Mouse (Mus musculus) hindbrain, postnatal 0 days (tissue): ENCODE results near the gene Prrt2. TPM values are rescaled to one million over a fixed set of nuclear protein-coding genes. Genes with fewer than 3 reads are reported as not detected.

Source experiments
- ATAC-seq: fragments of 200-750 bp; cut with Nextera tagmentation; 2 replicates; pipeline ENCODE4 v1.8.0; 2017; ENCODE audit warnings: mild to moderate bottlenecking, moderate TSS enrichment, moderate library complexity
- DNase-seq: peaks from one replicate; pipeline ENCODE4 v3.0.0-alpha.2; 2015; ENCODE audit warnings: low spot score
- H3K27ac ChIP-seq: fragments of 300-500 bp; sonication (generic); 2 replicates; pipeline ENCODE4 v1.5.1; 2014; ENCODE audit warnings: mild to moderate bottlenecking
- H3K27me3 ChIP-seq: fragments of 300-500 bp; sonication (generic); 2 replicates; pipeline ENCODE4 v1.6.1; 2014; ENCODE audit warnings: low read length, mixed read lengths; ENCODE audit not compliant: insufficient read depth
- H3K36me3 ChIP-seq: fragments of 300-500 bp; sonication (generic); 2 replicates; pipeline ENCODE4 v1.6.1; 2014; ENCODE audit warnings: low read length, mixed read lengths; ENCODE audit not compliant: insufficient read depth
- H3K4me1 ChIP-seq: fragments of 300-500 bp; sonication (generic); 2 replicates; pipeline ENCODE4 v1.6.1; 2014; ENCODE audit warnings: antibody characterized with exemption, low read length, mixed read lengths; ENCODE audit not compliant: insufficient read depth
- H3K4me2 ChIP-seq: fragments of 300-500 bp; sonication (generic); 2 replicates; pipeline ENCODE4 v1.6.1; 2014; ENCODE audit warnings: low read depth, mild to moderate bottlenecking, low read length, moderate library complexity, mixed read lengths
- H3K4me3 ChIP-seq: fragments of 300-500 bp; sonication (generic); 2 replicates; pipeline ENCODE4 v1.5.1; 2014; ENCODE audit warnings: low read length
- H3K9ac ChIP-seq: fragments of 300-500 bp; sonication (generic); replicated peaks from 2 replicates; pipeline ENCODE4 v1.6.1; 2014; ENCODE audit warnings: mild to moderate bottlenecking, low read length, moderate library complexity, mixed read lengths
- H3K9me3 ChIP-seq: fragments of 300-500 bp; sonication (generic); 2 replicates; pipeline ENCODE4 v1.6.1; 2016; ENCODE audit warnings: low read length, mixed read lengths
- CTCF ChIP-seq: IDR thresholded peaks from 2 replicates; pipeline ENCODE4 v1.5.1; 2016; ENCODE audit warnings: antibody characterized with exemption, control low read depth, low read depth
- WGBS: fragments of 180-500 bp; shearing (Covaris S2); extraction: QIAGEN DNeasy Blood & Tissue Kit; methylation state at CpG from one replicate; pipeline ENCODE4 v1.1.7; 2014; 5-methylcytosine and 5-hydroxymethylcytosine counted together
- polyA plus RNA-seq: library from polyadenylated mRNA; unstranded; fragments of >200 nt; fragmentation: Nextera tagmentation; extraction: Ambion mirVana; gene quantifications from 2 replicates; pipeline ENCODE4 v1.2.1, GENCODE M21; 2015
- total RNA-seq: library from RNA; depleted of rRNA; stranded (reverse); fragments of >200 nt; gene quantifications from 2 replicates; pipeline ENCODE4 v1.2.3, GENCODE M21; 2014; rRNA removed

Prrt2 gene
- total RNA-seq (138 and 144 TPM in 2 replicates), polyA plus RNA-seq (79.0 and 99.9 TPM in 2 replicates)

- no peaks in the 10 kb centered on the region for H3K27me3 ChIP-seq
- 2% methylated on average over 36 of the region's 37 CpGs for WGBS
- ATAC-seq (peak; percentile 13), DNase-seq (peak; percentile 79)
- H3K9ac ChIP-seq, result peak within 1 kb of the TSS; percentile 81
- H3K4me1 ChIP-seq, result peaks cover 48% of the 10 kb centered on the region
- peak within 1 kb of the TSS; percentile 85 for H3K4me2 ChIP-seq
- peak within 1 kb of the TSS; percentile 59 for H3K4me3 ChIP-seq
- peaks cover 19% of the 10 kb centered on the region; the same call in 1 of the 2 replicates for H3K36me3 ChIP-seq
- TF ChIP-seq CTCF, result no peak
- H3K9me3 ChIP-seq, result no peaks in the 10 kb centered on the region
- peak within 1 kb of the TSS; percentile 86 for H3K27ac ChIP-seq
Measured at GRCm38 (mm10) chr7:127020901-127021562, at the start of gene Prrt2, which contains the start of gene Gm42742. TSS of gene Prrt2 (minus strand) at chr7:127021211. TSS of gene Gm42742 (minus strand) at chr7:127021097.

- Histone ChIP-seq H3K27ac (no peak overlapping the region), H3K4me3 (no peak overlapping the region), H3K9me3 (0 out of 2 replicates have a peak, but pooled peaks cover 2% of the 10 kb centered on the region), H3K36me3 (no peaks in the 10 kb centered on the region), H3K4me2 (no peak overlapping the region), H3K27me3 (no peaks in the 10 kb centered on the region), H3K4me1 (no peaks in the 10 kb centered on the region), H3K9ac (no peak overlapping the region)
- ATAC-seq (no peak), DNase-seq (no peak)
- TF ChIP-seq CTCF, result no peak
- WGBS, result 78% methylated on average over 4 of the region's 4 CpGs
Measured at GRCm38 (mm10) chr7:127066317-127066716, 45.3 kb upstream of the Prrt2 start.

- Histone ChIP-seq H3K4me3 (no peak overlapping the region), H3K36me3 (no peaks in the 10 kb centered on the region), H3K9me3 (0 out of 2 replicates have a peak, but pooled peaks cover 2% of the 10 kb centered on the region), H3K27ac (no peak overlapping the region), H3K9ac (no peak overlapping the region), H3K4me2 (no peak overlapping the region), H3K4me1 (no peaks in the 10 kb centered on the region), H3K27me3 (no peaks in the 10 kb centered on the region)
- TF ChIP-seq CTCF, result no peak
- WGBS, result 88% methylated on average over 6 of the region's 6 CpGs
- ATAC-seq, result no peak
- DNase-seq, result no peak
Measured at GRCm38 (mm10) chr7:127065538-127065937, 44.5 kb upstream of the Prrt2 start.

GRCm38 (mm10) chr7:127055026-127055585 lies 34.1 kb upstream of the Prrt2 start:
- TF ChIP-seq CTCF, result no peak
- ATAC-seq, result no peak
- H3K27ac ChIP-seq, result no peak overlapping the region
- 75% methylated on average over 5 of the region's 5 CpGs for WGBS
- no peaks in the 10 kb centered on the region for H3K9me3 ChIP-seq
- no peaks in the 10 kb centered on the region for H3K27me3 ChIP-seq
- no peak overlapping the region for H3K4me3 ChIP-seq
- H3K9ac ChIP-seq, result no peak overlapping the region
- DNase-seq, result no peak
- no peak overlapping the region for H3K4me2 ChIP-seq
- H3K4me1 ChIP-seq, result no peaks in the 10 kb centered on the region
- no peaks in the 10 kb centered on the region for H3K36me3 ChIP-seq

GRCm38 (mm10) chr7:127041851-127042672 lies 21.1 kb upstream of the Prrt2 start, which contains the start of gene Kif22:
TSS of gene Kif22 (minus strand) at chr7:127042471.
- Histone ChIP-seq H3K4me3 (peak within 1 kb of the TSS; percentile 71), H3K27me3 (no peaks in the 10 kb centered on the region), H3K4me2 (peak within 1 kb of the TSS; percentile 98), H3K9ac (peak within 1 kb of the TSS; percentile 63), H3K27ac (peak within 1 kb of the TSS; percentile 74), H3K9me3 (no peaks in the 10 kb centered on the region), H3K36me3 (no peaks in the 10 kb centered on the region), H3K4me1 (peaks cover 8% of the 10 kb centered on the region; the same call in 1 of the 2 replicates)
- ATAC-seq (peak; percentile 92), DNase-seq (peak; percentile 94)
- under 1% methylated on average over 53 of the region's 53 CpGs for WGBS
- TF ChIP-seq CTCF, result no peak

GRCm38 (mm10) chr7:127031244-127031643 lies 10.2 kb upstream of the Prrt2 start:
- no peak overlapping the region for H3K4me3 ChIP-seq
- no peak for TF ChIP-seq CTCF
- no peak for ATAC-seq
- no peak overlapping the region for H3K4me2 ChIP-seq
- 77% methylated on average over 1 of the region's 1 CpGs for WGBS
- H3K4me1 ChIP-seq, result peaks cover 8% of the 10 kb centered on the region; the same call in 1 of the 2 replicates
- H3K9ac ChIP-seq, result no peak overlapping the region
- H3K27me3 ChIP-seq, result no peaks in the 10 kb centered on the region
- no peak for DNase-seq
- no peak overlapping the region for H3K27ac ChIP-seq
- no peaks in the 10 kb centered on the region for H3K36me3 ChIP-seq
- H3K9me3 ChIP-seq, result no peaks in the 10 kb centered on the region
